Mouse (Mus musculus) ES-Bruce4 (cell line): ENCODE data around the gene Fam205c. TPM values are rescaled to one million over a fixed set of nuclear protein-coding genes. Genes with fewer than 3 reads are reported as not detected.

ENCODE experiments used
- H3K27ac ChIP-seq: 2 replicates; pipeline ENCODE4 v1.5.1; 2012; ENCODE audit warnings: low read length, inconsistent platforms; ENCODE audit not compliant: insufficient read depth
- H3K27me3 ChIP-seq: 2 replicates; pipeline ENCODE4 v1.6.1; 2012; ENCODE audit warnings: mild to moderate bottlenecking, low read length, inconsistent platforms; ENCODE audit not compliant: control insufficient read depth, poor library complexity, insufficient read depth, severe bottlenecking
- H3K36me3 ChIP-seq: 2 replicates; pipeline ENCODE4 v1.6.1; 2012; ENCODE audit warnings: inconsistent platforms, mild to moderate bottlenecking, low read length, moderate library complexity; ENCODE audit not compliant: control insufficient read depth, poor library complexity, insufficient read depth, severe bottlenecking
- H3K4me1 ChIP-seq: one replicate; pipeline ENCODE4 v1.8.1; 2011; ENCODE audit warnings: low read length; ENCODE audit not compliant: control insufficient read depth, insufficient read depth
- H3K4me3 ChIP-seq: 2 replicates; pipeline ENCODE4 v1.5.1; 2011; ENCODE audit warnings: low read depth, mild to moderate bottlenecking, low read length
- H3K9ac ChIP-seq: 2 replicates; pipeline ENCODE4 v1.6.1; 2012; ENCODE audit warnings: low read depth, mild to moderate bottlenecking, inconsistent platforms; ENCODE audit not compliant: poor library complexity, severe bottlenecking
- H3K9me3 ChIP-seq: replicated peaks from 2 replicates; pipeline ENCODE4 v1.6.1; 2012; ENCODE audit warnings: mild to moderate bottlenecking, low read length, inconsistent platforms; ENCODE audit not compliant: control insufficient read depth, poor library complexity, insufficient read depth, severe bottlenecking
- CTCF ChIP-seq: IDR thresholded peaks from one replicate; pipeline ENCODE4 v1.8.1; 2011; ENCODE audit warnings: low read depth, low read length
- EP300 ChIP-seq: IDR thresholded peaks from 2 replicates; pipeline ENCODE4 v1.6.1; 2011; ENCODE audit warnings: low read depth, low read length; ENCODE audit not compliant: insufficient read depth
- POLR2A ChIP-seq: IDR thresholded peaks from one replicate; pipeline ENCODE4 v1.8.1; 2011; ENCODE audit warnings: low read length; ENCODE audit not compliant: insufficient read depth
- polyA plus RNA-seq: library from polyadenylated mRNA; stranded (reverse); fragments of >200 nt; gene quantifications from 2 replicates; pipeline ENCODE4 v1.2.4, GENCODE M21; 2011; ENCODE audit warnings: low read depth; ENCODE audit not compliant: missing spikeins, insufficient read depth, insufficient read length

Fam205c gene
- polyA plus RNA-seq, 1 experiment = not detected

DNA sequence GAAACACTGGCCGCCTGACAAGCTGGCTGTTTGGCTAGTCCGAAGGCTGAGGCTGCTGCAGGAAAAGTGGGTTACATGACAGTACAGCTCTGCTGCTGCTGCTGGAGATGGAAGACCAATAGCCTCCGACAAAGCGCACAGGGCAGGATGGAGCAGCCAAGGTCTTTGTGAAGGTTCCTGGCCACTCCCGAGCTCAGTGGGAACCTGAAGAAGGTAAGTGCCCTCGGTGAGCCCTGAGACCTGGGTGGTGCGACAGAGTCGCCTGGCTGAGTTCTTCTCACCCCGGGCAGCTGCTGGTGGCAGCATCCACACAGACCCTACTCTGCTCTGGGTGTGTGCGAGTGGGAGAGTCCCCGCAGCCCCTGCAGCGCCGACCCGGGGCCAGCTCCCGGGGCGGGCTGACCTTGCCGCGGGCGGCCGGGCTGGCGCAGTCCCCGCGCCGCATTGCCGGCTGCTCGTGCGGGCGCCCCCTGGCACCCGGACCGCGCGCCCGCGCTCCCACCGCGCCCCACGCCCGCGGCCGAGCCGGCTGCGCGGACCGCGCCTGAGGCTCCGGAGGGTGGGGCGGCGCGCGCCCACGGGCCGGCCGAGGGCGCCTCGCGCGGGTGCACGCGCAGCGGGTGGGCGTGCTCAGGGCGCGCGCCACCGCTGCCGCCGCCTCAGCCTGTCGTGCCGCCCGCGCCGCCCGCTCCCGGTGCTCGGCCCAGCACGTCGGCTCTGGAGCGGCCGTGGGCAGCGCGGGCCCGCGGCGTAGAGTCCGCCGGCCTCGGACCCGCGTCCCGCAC, 42.8 kb upstream of the Fam205c start, which contains the start of gene Phf24:
Phf24 (plus strand) TSS at position 44 of the 785 bp plus-strand sequence.
- Histone ChIP-seq H3K27ac (no peak within 1 kb of the TSS), H3K27me3 (peaks cover 11% of the 10 kb centered on the region), H3K4me1 (no peaks in the 10 kb centered on the region), H3K9me3 (no peaks in the 10 kb centered on the region), H3K4me3 (peak within 1 kb of the TSS; percentile 59), H3K9ac (peak within 1 kb of the TSS; percentile 71), H3K36me3 (no peaks in the 10 kb centered on the region)
- TF ChIP-seq CTCF (no peak), POLR2A (no peak), EP300 (no peak)

GRCm38 (mm10) chr4:42915966-42916365, 41.9 kb upstream of the Fam205c start:
- H3K9me3 ChIP-seq = no peaks in the 10 kb centered on the region
- H3K4me1 ChIP-seq = no peaks in the 10 kb centered on the region
- no peak overlapping the region for H3K27ac ChIP-seq
- H3K9ac ChIP-seq = no peak overlapping the region
- no peak overlapping the region for H3K4me3 ChIP-seq
- TF ChIP-seq EP300 (no peak), CTCF (no peak), POLR2A (no peak)
- H3K27me3 ChIP-seq = peaks cover 11% of the 10 kb centered on the region
- no peaks in the 10 kb centered on the region for H3K36me3 ChIP-seq

DNA sequence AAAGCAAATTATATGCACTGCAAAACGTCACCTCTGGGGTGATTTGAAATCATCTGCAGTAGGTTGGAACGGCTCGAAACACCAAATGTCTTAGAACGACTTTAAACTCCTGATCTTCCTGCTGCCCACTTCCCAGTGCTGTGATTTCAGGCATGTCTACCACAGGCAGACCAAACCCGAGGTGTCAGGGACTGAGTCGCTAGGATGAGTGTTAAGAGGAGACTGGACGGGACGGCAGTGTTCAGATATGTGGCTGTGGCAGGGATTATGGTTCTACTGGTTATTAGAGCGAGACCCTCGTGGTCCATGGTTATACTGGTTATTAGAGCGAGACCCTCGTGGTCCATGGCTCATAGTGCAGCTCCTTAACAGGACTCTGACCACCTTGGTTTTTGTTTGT, 41.3 kb upstream of the Fam205c start:
- Histone ChIP-seq H3K9me3 (no peaks in the 10 kb centered on the region), H3K4me1 (no peaks in the 10 kb centered on the region), H3K4me3 (no peak overlapping the region), H3K9ac (no peak overlapping the region), H3K36me3 (no peaks in the 10 kb centered on the region), H3K27ac (no peak overlapping the region), H3K27me3 (peaks cover 11% of the 10 kb centered on the region)
- TF ChIP-seq POLR2A (no peak), EP300 (no peak), CTCF (no peak)

GRCm38 (mm10) chr4:42913391-42913790, 39.4 kb upstream of the Fam205c start:
- no peaks in the 10 kb centered on the region for H3K9me3 ChIP-seq
- H3K4me1 ChIP-seq = no peaks in the 10 kb centered on the region
- H3K27ac ChIP-seq = no peak overlapping the region
- no peak overlapping the region for H3K4me3 ChIP-seq
- H3K36me3 ChIP-seq = no peaks in the 10 kb centered on the region
- no peak for TF ChIP-seq EP300
- TF ChIP-seq CTCF = no peak
- TF ChIP-seq POLR2A = no peak
- peaks cover 11% of the 10 kb centered on the region for H3K27me3 ChIP-seq
- no peak overlapping the region for H3K9ac ChIP-seq

- TF ChIP-seq POLR2A (no peak), EP300 (no peak), CTCF (no peak)
- Histone ChIP-seq H3K27ac (no peak overlapping the region), H3K9ac (no peak overlapping the region), H3K9me3 (no peaks in the 10 kb centered on the region), H3K36me3 (no peaks in the 10 kb centered on the region), H3K4me1 (no peaks in the 10 kb centered on the region), H3K4me3 (no peak overlapping the region), H3K27me3 (no peaks in the 10 kb centered on the region; the same call in 1 of the 2 replicates)
Observed at GRCm38 (mm10) chr4:42904966-42905365, 30.9 kb upstream of the Fam205c start.

- Histone ChIP-seq H3K9ac (no peak overlapping the region), H3K27ac (no peak overlapping the region), H3K9me3 (no peaks in the 10 kb centered on the region), H3K4me1 (no peaks in the 10 kb centered on the region), H3K4me3 (no peak overlapping the region), H3K36me3 (no peaks in the 10 kb centered on the region), H3K27me3 (no peaks in the 10 kb centered on the region; the same call in 1 of the 2 replicates)
- no peak for TF ChIP-seq CTCF
- no peak for TF ChIP-seq EP300
- no peak for TF ChIP-seq POLR2A
Observed at GRCm38 (mm10) chr4:42904523-42904922, 30.5 kb upstream of the Fam205c start.
